Mouse (Mus musculus) spleen, postnatal 14 days (tissue): Measurements from ENCODE around the gene Ica1l.

ENCODE experiments used
- DNase-seq, 2 experiments: peaks; one replicate each; pipeline ENCODE4 v3.0.0; 2021 to 2022; ENCODE audit warnings: low spot score in 2 of 2

Gene Ica1l

DNA sequence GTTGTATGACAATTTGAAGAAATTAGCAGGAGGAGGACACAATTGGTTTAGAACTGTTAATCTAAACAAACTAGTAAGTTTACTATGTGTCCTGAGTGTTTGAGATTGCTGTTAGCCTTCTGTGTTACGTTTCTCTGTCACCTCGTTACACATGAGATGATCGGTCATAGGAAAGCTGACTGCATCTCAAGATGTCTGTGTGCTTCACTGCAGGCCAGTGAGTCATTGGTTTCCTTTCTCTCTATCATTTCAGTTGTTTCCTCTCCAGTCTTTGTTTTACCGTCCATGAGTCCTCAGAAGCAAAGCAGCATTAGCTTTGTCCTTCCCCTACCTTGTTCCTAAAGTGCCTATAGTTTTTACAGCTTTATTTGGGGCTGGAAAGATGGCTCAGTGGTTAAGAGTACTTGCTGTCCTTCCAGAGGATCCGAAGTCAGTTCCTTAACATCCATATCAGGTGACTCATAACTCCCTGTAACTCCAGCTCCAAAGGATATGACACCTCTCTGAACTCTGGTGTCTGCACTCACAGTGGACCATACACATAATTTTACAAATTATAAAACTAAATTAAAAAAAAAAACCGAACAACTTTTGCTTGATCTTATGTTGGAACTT lies 76.7 kb downstream of the Ica1l start:
- DNase-seq: no peak

DNA sequence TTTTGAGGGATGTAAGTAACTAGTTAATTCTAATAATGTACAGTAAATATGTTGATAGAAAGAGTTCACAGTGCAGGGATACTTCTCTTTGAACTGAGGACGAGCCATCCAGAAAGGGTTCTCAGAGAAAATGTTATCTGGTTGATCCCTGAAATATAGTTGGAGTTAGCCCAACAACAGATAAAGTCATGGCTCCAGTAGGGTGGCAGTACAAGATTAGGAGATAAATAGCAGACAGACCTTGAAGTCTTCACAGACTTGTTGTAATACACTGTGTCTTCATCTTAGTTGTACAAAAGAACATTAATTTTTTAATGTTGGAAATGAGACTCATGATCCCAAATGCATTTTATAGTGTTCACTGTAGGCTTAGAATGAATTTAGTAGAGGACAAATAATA lies 83.0 kb downstream of the Ica1l start:
- DNase-seq: no peak

GRCm38 (mm10) chr1:59957206-59957605 lies 85.8 kb downstream of the Ica1l start:
- DNase-seq: no peak

GRCm38 (mm10) chr1:59947509-59947908 lies 95.5 kb downstream of the Ica1l start:
- DNase-seq: no peak

DNA sequence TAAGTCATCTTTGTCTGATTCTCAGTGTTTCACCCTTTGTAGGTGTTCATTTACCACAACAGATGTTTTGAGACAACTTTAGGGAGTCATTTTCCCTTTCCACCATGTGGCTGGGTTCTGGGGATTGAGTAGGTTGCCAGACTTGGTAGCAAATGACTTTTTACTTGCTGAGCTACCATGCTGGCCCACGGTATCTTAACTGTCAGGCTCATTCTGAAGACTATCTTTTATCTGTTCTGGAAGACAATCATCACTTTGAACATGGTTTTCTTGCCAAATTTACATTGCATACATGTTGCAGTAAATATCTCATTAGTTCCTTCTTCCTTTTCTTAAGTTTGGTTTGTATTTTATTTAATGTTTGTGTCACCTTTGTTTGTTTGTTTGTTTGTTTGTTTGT lies 97.0 kb downstream of the Ica1l start:
- no peak for DNase-seq

GRCm38 (mm10) chr1:59943825-59944224 lies 99.2 kb downstream of the Ica1l start:
- DNase-seq: no peak

GRCm38 (mm10) chr1:59942057-59942790 lies 100.8 kb downstream of the Ica1l start:
- DNase-seq: no peak

GRCm38 (mm10) chr1:59941063-59941462 lies 101.9 kb downstream of the Ica1l start:
- DNase-seq: no peak

DNA sequence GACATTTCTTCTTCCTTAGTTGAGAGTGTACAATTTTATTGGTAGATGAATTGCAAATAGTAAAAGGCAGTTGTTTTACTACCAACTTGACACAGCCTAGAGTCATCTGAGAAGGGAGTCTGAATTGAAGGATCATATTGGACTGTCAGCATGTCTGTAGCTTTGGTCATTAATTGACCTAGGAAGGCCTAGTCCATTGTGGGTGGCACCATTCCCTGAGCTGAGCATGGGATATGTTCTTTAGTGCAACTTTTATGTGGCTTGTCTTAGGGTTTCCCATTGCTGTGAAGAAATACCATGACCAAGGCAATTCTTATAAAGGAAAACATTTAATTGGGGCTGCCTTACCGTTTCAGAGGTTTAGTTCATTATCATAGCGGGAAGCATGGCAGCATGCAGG lies 110.0 kb downstream of the Ica1l start:
- no peak for DNase-seq
